Mouse (Mus musculus) lung, adult 2 months (tissue): ENCODE data around the gene Fam213b.

ENCODE experiments used
- CTCF ChIP-seq: fragments of 200-500 bp; IDR thresholded peaks from 2 replicates; pipeline ENCODE4 v1.5.1; 2011; ENCODE audit warnings: mild to moderate bottlenecking, low read length, control low read depth; ENCODE audit not compliant: insufficient read depth
- POLR2A ChIP-seq: fragments of 200-500 bp; IDR thresholded peaks from 2 replicates; pipeline ENCODE4 v1.6.1; 2011; ENCODE audit warnings: low read depth, mild to moderate bottlenecking, control low read depth, low read length, borderline replicate concordance; ENCODE audit errors: extremely low read depth

DNA sequence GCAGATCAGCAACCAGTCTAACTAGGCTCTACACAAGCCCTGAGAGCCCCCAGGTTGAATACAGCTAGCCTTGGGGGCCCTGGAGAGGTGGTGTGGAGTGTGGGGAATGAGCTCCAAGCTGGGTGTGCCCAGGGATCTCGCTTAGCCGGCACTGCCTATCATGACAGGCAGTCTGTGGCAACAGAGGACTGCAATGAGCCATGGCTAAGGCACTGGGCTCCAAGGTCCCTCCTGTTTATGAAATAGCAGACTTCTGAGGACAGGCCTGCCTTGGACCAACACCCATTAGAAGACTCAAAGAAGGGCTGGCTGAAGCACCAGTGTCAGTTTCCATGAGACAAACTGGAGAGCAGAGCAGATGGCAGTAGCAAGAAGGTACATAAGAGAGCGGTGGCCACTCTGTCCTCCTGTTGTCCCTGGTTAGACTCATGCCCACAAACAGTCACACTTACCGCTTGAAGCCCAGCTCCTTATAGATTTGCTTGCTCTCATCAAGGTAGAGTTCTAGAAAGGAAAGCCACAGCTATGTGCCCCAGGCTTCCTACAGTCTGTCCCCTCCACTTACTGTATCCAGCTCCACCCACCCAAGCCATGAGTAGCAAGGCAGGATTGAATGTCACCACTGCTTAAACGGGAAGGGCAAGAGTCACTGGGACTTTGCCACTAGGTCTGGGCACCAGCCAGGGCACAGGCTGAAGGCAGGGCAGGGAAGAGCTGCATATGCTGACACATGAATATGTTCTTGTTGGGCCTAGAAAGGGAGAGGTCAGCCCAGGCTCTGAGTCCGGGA is 1.1 kb downstream of the Fam213b start:
- no peak for TF ChIP-seq CTCF
- TF ChIP-seq POLR2A = no peak
